Mouse (Mus musculus) lung, postnatal 14 days (tissue): ENCODE measurements around the gene Irs1.

Experiments
- DNase-seq: peaks from one replicate; pipeline ENCODE4 v3.0.0; 2021

Irs1 gene

DNA sequence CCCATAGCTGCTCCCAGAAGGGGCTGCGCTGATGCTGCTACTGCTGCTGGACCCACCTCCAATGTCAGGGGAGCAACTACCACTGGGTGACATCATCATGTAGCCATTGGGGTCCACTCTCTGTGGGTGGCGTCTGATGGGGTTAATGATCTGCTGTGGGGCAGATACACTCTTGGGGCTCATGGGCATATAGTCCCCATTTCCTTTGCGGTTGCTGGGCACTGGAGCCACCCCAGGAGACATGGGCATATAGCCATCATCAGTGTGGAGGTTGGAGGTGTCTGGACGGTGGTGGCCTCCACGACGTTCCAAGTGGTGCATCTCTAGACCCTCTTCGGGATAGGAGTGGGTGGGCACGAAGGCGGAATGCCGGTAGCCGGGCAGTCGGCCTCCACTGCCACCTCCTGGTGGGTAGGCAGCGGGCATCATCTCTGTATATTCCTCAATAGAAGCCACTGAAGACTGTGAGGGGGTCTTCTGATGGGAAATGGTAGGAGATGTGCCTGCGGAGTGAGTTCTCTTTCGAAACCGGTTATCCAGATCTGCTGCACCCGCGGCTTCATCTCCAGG is 2.7 kb downstream of the Irs1 start:
- peak; percentile 30 for DNase-seq

DNA sequence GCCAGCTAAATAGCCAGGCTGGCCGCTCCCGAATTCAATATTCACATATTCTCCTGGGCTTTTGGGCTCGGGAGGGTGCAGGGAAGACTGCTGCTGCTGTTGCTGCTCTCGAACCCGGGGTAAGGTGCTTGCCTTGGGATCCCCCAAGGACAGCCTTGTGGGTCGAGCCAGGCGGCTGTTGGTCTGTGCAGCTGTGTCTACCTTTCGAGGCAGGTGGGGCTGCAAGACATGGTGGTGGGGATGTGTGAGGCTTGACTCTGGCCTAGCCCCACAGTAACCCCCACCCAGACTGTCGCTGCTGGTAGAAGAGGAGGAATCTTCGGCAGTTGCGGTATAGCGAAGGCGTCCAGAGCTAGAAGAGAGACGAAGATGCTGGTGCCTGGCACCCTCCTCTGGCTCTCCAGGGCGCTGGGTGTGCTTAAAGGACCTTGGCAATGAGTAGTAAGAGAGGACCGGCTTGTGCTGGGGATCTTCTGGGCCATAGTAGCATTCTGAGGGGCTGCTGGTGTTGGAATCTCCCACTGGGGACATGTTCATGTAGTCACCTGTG is 3.4 kb downstream of the Irs1 start:
- DNase-seq: no peak

DNA sequence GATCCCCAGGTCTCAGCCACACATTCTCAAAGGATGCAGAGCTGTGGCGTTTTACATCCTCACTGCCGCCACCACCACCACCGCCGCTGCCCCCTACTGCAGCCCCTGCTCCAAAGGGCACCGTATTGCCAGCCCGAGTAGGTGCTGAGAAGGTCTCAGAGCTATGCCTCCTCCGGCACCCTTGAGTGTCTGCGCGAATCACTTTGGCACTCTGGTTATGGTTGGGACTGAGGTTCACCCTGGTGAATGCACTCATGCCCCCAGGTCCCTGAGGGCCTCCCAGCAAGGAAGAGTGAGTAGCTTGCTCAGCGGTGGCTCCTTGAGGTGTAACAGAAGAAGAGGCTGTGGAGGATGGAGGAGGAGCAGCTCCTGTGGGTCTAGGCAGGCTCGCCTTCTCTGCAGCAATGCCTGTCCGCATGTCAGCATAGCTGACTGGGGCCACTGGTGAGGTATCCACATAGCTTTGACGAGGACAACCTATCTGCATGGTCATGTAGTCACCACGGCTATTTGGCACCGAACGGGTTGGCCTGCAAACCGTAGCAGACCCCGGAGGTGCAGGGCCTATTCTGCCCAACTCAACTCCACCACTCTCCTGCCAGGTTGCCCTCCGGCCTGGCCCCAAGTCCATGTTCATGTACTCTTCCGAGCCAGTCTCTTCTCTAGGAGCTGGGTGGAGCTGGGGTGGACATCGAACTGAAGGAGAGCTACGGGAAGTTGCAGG is 4.0 kb downstream of the Irs1 start:
- peak; percentile 13 for DNase-seq

DNA sequence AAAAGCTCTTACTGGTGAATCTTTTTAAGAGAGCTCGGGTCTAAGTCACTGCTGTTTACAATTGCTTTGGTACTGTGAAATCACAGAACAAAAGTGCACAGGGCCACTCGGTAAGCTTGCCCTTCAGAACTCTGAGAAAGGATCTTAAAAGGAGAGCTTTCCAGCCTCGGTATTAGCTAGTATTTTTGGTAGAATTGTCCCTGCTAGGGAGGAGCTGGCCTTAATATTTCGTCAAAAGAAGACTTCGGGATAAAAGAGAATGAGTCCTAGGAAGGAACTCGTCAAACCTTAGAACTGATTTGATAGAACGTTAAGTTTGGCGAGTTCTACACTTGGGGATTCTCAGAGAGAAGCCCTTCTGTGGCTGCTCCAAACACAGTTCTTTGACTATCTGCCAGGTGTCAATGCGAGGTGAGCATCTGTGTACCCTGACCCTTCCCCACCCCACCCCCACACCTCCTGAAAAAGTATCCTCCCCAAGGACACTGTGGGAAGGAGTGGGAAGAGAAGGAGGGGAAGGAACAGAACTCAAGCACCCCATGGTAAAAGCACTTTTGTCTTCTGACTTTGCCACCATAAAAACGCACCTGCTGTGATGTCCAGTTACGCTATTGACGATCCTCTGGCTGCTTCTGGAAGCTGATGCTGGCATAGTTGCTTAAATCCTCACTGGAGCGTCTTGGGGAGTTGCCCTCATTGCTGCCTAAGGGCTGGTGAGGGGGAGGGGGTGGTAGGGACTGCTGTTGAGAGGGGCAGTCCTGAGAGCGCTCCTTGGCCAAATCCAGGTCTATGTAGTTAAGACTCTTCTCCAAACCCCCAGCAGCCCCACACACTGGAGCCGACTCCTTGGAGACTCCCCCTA is 4.8 kb downstream of the Irs1 start:
- DNase-seq: no peak

DNA sequence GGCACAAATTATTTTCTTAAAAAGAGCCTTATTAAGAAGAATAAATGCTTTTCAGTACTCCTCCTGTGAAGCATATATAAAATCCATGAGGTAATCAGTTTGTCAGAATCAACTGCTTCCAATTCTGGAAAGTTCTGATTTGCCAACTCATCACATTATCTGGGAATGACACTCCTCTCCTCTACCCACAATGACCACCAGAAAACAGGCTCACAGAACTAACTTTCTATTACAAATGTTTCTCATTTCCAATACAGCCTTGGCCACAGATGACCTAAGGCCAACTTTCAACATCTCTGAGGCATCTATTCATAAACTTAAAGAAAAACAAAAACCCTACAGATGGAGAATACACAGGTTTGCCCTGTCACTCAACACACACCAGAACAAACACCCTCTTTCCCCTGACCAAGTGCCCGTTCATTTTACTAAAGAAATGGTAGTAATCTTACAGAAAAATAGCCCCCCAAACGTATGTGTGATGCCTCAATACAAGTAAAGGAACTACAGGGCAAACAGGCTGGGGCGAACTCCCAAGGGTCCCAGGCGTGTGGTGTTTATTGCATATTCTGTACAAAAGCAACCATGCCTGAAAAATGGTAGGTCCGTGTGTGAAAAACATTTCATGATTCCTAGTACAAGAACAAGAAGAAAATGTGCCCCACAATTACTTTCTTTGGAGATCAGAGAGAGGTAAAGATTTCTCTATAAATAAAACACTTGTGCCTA is 5.6 kb downstream of the Irs1 start:
- no peak for DNase-seq

DNA sequence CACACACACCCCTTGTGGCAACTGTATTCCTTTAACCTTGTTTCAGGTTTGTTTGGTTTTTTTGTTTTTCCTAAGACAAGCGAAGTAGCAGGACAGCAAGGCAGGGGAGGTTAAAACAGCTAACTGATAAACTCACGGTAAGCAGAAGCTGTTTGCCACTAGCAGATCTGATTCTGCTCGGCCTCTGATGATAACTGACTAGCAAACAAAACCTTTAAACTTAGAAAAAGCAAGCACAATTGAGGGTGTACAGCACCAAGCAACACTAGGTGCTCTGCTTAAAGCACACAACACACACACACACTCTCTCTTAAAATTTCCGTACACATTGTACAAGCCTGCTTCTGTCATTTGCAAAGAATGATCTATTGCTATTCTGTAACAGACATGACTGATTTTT is 6.8 kb downstream of the Irs1 start:
- no peak for DNase-seq

DNA sequence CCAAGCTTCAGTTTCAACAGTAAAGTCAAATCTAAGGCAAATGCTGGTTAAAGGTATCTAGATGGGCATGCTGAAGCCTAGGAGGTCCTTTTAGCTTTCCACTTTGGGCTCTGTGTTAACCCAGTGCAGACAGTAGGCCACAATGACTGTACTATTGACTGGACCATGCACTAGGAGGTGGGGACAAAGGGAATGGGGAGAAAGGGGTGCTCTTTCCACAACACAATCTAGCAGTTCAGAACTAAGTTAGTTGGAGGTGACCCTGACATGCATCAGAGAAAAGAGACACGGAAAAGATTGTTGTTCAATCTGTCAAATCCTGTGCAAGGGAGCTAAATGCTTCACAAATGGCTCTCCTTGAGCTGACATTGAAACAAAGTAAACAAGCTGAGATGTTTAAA is 7.3 kb downstream of the Irs1 start:
- DNase-seq: peak; percentile 10

DNA sequence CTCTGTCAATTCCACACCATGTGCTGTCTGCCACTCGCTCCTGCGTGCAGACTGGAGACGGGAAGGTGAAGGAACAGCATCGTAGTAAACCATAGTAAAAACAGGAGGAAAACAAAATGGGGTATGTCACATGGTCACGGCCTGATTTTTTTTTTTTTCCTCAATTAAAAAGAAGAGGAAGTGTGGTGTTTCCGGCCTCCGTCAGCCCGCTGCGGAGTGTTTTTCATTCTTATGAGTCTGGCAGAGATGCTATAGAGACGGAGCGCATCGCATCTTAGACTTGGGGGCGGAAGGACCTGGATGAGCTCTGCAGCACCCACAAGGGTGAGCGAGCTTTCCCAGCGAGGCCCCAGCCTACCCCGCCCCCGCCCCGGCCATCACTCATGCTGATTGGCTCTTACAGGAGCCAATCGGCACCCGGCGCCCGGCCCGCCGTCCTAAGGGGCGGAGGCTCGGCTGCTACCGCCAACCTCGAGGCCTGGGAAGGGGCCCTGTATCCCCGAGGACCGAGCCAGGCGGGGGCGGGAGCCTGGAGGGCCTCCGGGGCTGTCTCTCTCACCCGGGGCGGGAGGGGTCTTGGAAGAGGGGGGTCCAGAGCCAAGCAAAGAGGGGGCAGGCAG is 8.1 kb downstream of the Irs1 start:
- peak; percentile 84 for DNase-seq

DNA sequence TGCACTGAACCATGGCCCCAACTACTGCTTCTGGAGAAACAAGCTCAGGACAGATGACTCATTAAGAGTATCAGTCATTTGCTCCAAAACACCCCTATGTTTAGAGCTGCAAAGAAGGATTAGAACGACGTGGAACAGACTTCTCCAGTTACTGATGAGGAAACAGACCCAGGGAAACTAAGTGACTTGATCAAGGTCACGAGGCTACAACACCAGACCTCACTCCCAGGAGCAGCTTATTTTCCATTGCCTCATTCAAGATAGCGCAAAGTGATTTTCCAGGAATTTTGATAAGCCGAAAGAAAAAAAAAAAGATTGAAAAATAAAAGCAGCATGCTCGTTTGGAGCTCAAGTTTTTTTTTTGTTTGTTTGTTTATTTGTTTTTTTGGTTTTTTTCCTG is 9.4 kb downstream of the Irs1 start:
- DNase-seq: no peak

DNA sequence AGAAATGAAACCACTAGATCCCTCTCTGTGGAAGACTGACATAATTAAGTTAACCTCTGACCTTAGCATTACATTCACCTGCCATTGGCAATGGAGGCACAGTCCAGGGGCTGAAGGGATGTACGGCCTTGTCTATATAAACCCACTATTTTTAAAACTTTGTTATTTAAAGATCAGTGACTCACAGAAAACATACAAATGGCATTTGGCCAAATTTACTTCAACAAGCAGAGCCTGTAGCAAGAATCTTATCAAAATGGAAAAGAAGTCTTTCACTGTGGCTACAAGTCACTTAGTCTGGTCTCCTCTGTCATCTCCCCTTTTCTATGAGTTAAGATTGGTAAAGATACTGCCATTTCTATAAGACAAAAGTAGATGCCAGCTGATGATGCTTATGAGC is 11.4 kb downstream of the Irs1 start:
- DNase-seq: no peak

DNA sequence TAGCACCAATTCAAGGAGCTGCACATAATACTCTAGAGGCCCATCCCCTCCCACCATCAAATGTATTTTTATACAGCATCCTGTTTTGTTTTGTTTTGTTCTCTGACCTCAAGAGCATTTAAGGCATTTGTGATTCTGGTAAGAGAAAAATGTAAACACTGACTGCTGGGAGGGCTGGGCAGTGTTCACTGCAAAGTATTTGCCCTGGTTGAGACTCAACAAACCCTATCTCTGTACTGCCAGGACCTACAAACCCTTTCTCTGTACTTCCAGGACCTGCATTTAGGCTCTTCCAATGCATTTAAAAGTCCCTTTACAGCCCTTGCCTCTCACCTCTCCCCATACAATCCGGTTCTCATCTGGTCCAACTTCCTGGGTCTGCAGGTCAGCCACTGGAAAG is 16.9 kb downstream of the Irs1 start:
- no peak for DNase-seq

DNA sequence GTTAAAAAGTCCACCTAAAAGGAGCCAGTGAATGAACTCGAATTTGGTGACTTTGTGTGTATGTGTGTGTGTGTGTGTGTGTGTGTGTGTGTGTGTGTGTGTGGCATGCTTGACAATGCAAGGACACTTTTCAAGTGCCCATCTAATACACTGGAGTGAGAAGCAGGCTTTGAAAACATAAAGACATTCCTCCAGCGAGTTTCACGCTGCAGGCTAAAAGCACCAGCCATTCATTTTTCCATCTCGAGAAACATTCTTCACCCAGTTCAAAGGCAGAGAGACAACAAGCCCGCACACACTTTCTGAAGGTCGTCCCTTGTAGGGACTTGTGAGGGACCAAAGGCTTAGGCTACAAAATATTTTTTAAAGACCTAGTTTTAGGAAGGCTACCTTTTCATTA is 17.7 kb downstream of the Irs1 start:
- DNase-seq: no peak

DNA sequence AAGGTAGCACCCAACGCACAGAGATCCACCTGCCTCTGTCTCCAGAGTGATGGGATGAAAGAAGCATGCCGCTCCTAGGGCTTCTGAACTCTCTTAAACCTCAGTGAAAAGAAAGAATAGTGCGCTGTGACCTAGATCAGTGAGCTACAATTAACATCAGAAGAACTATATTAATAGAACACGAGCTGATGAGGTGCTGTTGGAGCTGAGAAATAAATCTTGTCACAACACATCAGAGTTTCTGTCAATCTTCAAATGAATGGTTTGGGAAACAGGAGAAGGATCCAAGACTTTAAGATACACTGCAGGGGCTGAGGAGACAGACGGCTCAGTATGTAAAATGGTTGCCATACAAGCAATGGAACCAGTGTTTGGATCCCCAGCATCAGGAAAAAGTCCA is 19.0 kb downstream of the Irs1 start:
- DNase-seq: no peak

DNA sequence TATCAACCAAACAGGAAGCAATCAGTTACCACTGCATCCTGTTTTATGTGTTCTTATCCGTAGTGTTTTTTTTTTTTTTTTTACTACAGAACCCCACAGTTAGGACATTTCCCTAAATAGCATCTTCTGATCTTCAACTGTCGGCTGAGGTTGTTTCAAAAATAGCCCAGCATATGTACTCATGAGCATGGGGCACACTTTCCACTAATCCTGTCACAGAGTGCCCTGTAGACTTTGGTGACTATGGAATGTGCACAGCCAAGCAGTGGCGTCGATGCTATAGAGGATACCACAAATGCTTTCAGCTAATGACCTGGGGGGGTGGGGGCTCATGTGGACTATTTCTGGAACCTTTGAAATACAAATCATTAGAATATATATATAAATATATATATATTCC is 23.7 kb downstream of the Irs1 start:
- no peak for DNase-seq

DNA sequence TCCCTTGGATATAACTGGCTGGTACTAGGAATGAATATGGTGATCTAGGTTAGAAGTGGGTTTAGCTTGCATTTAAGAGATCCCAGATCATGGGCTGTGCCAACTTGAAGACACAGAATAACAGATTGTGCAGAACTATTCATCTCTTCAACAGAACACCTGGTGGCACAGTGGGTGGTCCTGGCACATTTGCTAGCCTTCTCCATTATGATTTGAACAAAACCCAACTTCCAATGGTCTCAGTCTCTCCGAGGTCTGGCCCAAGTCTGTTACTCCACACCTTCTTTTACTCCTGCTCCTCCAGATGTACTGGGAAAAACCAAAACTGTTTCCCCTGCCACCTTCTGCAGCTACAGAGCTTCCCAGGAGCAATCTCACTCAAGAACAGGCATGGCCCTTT is 28.9 kb downstream of the Irs1 start:
- DNase-seq: no peak

DNA sequence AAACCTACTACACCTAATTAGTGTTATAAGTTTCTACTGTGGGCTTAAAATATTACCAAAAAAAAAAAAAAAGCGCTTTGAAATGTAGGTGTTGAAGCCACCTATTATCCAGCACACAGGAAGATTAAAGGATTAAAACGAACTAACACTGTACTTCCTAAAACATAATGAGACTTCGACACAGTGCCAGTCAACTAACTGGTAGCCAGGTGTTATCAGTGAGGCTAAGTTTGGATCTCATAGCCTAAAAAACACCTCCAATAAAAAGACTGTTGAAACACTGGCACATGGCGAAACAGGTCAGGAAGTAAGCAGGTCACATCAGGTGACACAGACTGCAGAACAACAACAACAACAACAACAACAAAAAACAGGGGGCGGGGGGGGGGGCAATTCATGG is 29.6 kb downstream of the Irs1 start:
- DNase-seq: no peak

DNA sequence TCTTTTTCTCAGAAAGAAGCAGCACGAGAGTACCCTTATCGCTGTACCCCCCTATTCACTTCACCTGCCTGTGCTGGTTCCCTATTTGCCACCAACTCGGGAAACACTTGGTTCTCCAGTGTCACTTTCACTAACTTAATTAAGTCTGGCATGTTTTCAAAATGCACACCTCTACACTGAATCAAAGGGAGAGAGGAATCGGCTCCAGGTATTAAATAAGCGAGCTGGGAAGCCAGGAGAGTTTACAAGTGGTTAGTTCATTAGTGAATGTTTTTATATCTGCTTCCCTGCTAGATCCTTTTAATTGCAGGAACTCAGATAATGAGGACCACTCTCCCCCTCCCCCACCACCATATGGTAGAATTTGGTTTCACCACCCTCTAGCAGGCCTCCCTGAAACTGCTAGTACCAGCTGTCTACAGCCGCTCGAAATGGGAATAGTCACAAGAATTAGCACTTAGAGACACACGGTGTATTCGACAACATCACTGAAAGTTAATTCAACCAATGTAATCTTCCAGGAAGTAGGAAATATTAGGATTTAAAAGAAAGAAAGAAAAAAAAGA is 30.1 kb downstream of the Irs1 start:
- DNase-seq: no peak

DNA sequence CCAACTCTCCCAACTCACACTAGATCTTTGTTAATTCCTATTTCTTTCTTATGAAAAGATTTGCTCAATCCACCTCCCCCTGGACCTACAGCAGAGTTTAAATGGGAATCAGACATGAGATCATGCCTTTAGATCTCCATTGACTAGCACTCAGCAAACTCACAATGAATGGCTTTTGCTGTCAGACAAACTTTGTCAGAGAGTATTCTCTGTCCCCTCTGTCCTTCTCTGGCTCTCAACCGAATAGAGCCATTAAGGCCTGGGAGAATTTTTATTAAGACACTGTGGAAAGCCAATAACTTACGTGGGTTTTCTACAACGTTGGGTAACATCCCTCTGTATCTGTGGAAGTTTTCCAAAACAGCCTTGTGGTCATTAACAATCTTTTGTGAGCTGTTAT is 31.2 kb downstream of the Irs1 start:
- no peak for DNase-seq

DNA sequence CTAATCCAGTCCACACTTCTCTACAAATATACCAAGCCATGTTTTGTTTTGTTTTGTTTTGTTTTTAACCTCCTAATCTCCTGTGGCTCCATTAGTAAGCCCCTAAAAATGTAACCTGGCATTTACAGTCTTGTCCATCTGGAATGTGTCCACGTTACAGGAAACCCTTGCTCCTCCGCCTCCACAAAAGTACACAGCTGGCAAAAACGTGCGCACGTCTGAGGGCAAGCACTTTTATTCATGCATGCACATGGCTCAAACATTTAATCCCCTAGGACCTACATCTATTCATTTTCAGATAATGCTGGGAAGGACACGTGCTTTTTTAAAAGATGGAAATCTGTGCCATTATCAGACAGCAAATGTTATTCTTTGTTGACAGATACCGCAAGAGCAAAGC is 32.9 kb downstream of the Irs1 start:
- DNase-seq: no peak

DNA sequence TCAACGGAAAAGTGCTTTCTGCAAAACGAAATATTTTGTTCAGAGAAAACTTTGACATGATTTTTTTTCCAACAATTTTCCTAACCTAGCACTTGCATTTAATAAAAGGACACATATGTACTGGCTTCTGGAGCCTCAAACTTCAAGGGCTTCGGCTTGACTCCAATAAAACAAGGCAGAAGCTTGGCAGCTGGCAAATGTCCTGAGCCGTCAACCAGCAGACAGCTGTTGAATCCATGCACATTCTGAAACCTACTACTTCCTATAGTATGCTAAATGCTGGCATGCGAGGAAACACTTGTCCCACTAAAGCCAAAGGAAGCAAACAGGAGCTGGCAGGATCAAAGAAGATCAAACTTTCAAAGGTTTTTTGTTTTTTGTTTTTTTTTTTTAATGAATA is 33.8 kb downstream of the Irs1 start:
- peak; percentile 32 for DNase-seq

DNA sequence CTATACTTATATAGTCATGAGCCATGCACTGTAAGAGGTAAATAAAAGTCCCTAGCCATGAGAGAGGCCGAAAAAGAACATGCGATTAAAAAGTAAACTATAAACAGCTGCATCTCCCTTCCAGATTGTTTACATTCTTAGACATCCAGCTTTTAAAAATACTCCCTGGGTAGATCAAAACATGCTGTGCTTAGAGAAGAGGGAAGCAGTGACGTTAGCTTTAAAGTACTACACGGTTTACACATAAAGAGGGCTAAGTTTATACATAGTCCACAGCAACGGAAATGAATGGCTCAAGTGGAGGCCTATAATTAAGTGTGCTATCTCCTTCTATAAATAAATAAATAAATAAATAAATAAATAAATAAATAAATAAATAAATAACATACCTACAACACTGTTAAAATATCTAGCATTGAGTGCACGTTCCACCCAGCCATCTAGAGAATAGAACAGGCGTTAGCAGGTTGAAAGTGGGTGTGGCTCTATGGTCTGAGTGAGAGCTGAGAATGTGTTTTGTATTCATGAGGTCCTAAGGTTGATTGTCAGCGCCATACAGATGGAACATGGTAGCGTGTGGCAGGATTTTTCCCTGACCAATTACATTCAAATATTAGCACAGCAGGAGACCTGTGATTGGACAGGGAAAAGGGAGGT is 37.3 kb downstream of the Irs1 start:
- DNase-seq: no peak
